Mouse (Mus musculus): ENCODE measurements around the gene Sik3.

DNA sequence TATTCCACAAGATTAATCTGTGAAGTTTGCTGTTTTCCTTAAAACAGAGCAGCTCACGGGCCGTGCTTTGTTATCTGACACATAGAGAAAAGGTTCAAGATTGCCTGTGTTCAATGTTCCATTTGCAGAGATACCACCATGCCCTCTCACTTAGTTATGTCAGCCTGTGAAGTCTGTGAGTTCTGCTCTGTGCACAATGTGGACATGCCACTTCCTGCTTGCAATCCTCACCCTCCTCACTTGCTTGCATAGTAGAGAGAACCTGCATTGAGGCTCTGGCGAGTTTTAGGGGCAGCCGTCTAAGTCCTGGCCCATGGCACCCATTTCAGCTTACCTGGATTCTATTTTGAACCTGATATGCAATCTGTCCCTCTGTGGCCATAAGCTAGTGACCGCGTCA is 80.0 kb downstream of the Sik3 start:
- TF ChIP-seq CTCF (IDR thresholded peaks at IDR 0.05; ENCODE audit: low read depth, low read length) (no peak), POLR2A (IDR thresholded peaks at IDR 0.05; ENCODE audit: extremely low read depth, insufficient read depth, low read length) (no peak)
